Mouse (Mus musculus): Measurements from ENCODE around the gene Zbtb1. TPM values are rescaled to one million over a fixed set of nuclear protein-coding genes. Genes with fewer than 3 reads are reported as not detected.
A peak's percentile ranks its signal among the peaks of the same experiment; 100 is the strongest.

Gene Zbtb1
- polyA plus RNA-seq, 1 experiment from 2014 or later, result 8.2 TPM

DNA sequence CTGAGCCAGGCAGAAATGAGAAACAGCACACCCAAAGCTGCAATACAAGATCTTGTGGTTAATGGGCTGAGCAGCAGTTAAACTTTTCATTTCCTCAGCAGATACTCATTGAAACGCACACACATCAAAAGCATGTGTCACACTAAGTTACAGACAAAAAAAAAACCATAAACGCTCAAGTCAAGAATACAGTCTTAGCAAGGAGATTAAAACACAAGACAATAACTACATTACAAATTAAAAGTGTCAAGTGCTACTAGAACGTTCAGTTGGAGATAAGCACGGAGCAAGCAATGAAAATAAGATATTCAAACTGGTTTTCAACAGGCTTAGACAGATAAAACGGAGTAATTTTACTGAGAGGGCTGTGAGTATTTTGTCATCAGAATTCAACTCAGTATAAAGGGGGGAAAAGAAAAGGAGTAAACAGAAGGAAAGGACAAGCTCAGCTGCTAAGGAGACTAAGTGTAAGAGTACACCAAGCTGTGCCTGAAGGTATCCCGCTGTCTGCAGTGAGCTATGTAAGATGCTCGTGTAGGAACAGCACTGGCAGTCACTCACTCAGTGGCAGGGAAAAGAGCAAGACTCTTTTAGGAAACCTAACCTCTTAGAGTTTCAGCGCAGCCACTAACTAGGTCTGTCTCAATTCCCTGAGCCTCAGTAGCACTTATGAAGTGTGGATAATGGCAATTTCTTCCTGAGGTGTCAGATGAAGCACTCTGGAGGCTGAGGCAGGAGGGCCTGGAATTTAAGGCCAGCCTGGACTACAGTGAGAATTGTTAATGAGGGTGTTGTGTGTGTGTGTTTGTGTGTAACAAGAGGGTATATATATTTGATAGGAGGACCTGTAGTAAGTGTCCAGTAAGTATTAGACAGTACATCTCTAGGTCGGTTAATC, 8.4 kb upstream of the Zbtb1 start:
- H3K27ac ChIP-seq, result no peak overlapping the region
- no peak overlapping the region for H3K4me2 ChIP-seq (ENCODE audit: low read length)

DNA sequence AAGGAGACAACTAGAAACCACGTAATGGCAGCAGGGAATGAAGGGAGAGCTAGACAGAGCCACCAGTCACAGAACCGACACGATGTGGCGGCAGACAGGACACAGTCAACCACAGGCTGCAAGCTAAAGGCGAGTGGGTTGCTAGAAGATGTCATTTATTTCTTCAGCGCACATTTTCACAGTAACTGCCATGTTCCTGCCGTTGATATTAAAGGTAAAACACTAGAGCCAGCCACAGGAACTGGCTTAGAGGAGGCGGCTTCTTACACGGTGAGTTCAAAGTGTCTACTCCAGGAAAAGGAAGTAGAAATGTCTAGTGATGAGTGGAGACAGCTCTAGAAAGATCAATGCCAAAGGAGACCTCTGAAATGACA, 7.8 kb upstream of the Zbtb1 start:
- H3K9ac ChIP-seq (ENCODE audit: low read depth, low read length), result no peak overlapping the region
- H3K36me3 ChIP-seq (ENCODE audit: insufficient read depth, low read length), result no peaks in the 10 kb centered on the region
- H3K9me3 ChIP-seq (replicated peaks; ENCODE audit: low read length), result no peaks in the 10 kb centered on the region
- no peak overlapping the region for H3K4me2 ChIP-seq (ENCODE audit: low read length)
- WGBS, result 80% methylated on average over 9 of the region's 9 CpGs
- H3K27me3 ChIP-seq (ENCODE audit: insufficient read depth, low read length), result no peaks in the 10 kb centered on the region
- TF ChIP-seq CTCF (IDR thresholded peaks at IDR 0.05; ENCODE audit: low read depth), result no peak
- no peak overlapping the region for H3K4me3 ChIP-seq (replicated peaks; ENCODE audit: low read depth, low read length)
- H3K4me1 ChIP-seq (replicated peaks; ENCODE audit: insufficient read depth, low read length), result peaks cover 4% of the 10 kb centered on the region; the same call in 1 of the 2 replicates
- no peak for DNase-seq (ENCODE audit: low spot score)
- no peak overlapping the region for H3K27ac ChIP-seq
- no peak for ATAC-seq (replicated peaks; ENCODE audit: low FRiP score, low read depth)

More for the DNA sequence above, 8.4 kb upstream of the Zbtb1 start:
- ATAC-seq (replicated peaks; ENCODE audit: low FRiP score, low read depth) (no peak), DNase-seq (ENCODE audit: low spot score) (peak; percentile 53)
- no peak overlapping the region for H3K9ac ChIP-seq (ENCODE audit: low read depth, low read length)
- no peaks in the 10 kb centered on the region for H3K36me3 ChIP-seq (ENCODE audit: insufficient read depth, low read length)
- no peak overlapping the region for H3K4me3 ChIP-seq (replicated peaks; ENCODE audit: low read depth, low read length)
- TF ChIP-seq CTCF (IDR thresholded peaks at IDR 0.05; ENCODE audit: low read depth), result no peak
- 45% methylated on average over 9 of the region's 9 CpGs for WGBS
- H3K27me3 ChIP-seq (ENCODE audit: insufficient read depth, low read length), result no peaks in the 10 kb centered on the region
- H3K9me3 ChIP-seq (replicated peaks; ENCODE audit: low read length), result no peaks in the 10 kb centered on the region
- no peaks in the 10 kb centered on the region for H3K4me1 ChIP-seq (replicated peaks; ENCODE audit: insufficient read depth, low read length)

DNA sequence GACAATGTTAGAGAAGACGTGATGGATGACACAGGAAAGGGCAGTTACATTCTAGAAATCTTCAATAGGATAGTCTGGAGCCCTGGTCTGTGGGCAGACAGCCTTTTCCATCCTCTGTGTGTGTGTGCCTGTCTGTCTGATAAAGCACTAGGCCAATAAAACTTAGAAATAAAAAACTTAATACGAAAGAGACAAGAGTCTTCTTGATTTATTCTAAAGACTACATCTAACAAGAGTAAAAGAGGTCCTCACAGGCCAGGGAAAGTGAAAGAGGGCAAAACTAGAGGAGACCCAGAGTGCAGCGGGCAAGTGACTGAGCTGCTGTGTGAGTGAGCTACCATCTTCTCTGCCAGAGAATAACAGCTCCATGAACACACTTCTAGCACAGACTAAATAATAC, 3.8 kb upstream of the Zbtb1 start:
- no peak for TF ChIP-seq CTCF (IDR thresholded peaks at IDR 0.05; ENCODE audit: low read depth)
- Histone ChIP-seq H3K9me3 (replicated peaks; ENCODE audit: low read length) (no peaks in the 10 kb centered on the region), H3K9ac (ENCODE audit: low read depth, low read length) (no peak overlapping the region), H3K4me2 (ENCODE audit: low read length) (no peak overlapping the region), H3K27me3 (ENCODE audit: insufficient read depth, low read length) (no peaks in the 10 kb centered on the region), H3K36me3 (ENCODE audit: insufficient read depth, low read length) (no peaks in the 10 kb centered on the region), H3K4me1 (replicated peaks; ENCODE audit: insufficient read depth, low read length) (peaks cover 16% of the 10 kb centered on the region; the same call in 1 of the 2 replicates), H3K27ac (no peak overlapping the region), H3K4me3 (replicated peaks; ENCODE audit: low read depth, low read length) (no peak overlapping the region)
- WGBS, result 74% methylated on average over 3 of the region's 3 CpGs
- no peak for ATAC-seq (replicated peaks; ENCODE audit: low FRiP score, low read depth)
- DNase-seq (ENCODE audit: low spot score), result no peak

- WGBS, result 12% methylated on average over 14 of the region's 14 CpGs
- H3K9me3 ChIP-seq (replicated peaks; ENCODE audit: low read length), result no peaks in the 10 kb centered on the region
- H3K27ac ChIP-seq, result peak overlapping the region; percentile 54
- peak overlapping the region; percentile 2; the same call in 1 of the 2 replicates for H3K4me3 ChIP-seq (replicated peaks; ENCODE audit: low read depth, low read length)
- peak overlapping the region; percentile 71 for H3K4me2 ChIP-seq (ENCODE audit: low read length)
- ATAC-seq (replicated peaks; ENCODE audit: low FRiP score, low read depth) (no peak), DNase-seq (ENCODE audit: low spot score) (peak; percentile 71)
- no peak for TF ChIP-seq CTCF (IDR thresholded peaks at IDR 0.05; ENCODE audit: low read depth)
- no peak overlapping the region for H3K9ac ChIP-seq (ENCODE audit: low read depth, low read length)
- H3K36me3 ChIP-seq (ENCODE audit: insufficient read depth, low read length), result no peaks in the 10 kb centered on the region
- peaks cover 23% of the 10 kb centered on the region for H3K4me1 ChIP-seq (replicated peaks; ENCODE audit: insufficient read depth, low read length)
- H3K27me3 ChIP-seq (ENCODE audit: insufficient read depth, low read length), result no peaks in the 10 kb centered on the region
Observed at GRCm38 (mm10) chr12:76367096-76367995, 2.7 kb upstream of the Zbtb1 start.

DNA sequence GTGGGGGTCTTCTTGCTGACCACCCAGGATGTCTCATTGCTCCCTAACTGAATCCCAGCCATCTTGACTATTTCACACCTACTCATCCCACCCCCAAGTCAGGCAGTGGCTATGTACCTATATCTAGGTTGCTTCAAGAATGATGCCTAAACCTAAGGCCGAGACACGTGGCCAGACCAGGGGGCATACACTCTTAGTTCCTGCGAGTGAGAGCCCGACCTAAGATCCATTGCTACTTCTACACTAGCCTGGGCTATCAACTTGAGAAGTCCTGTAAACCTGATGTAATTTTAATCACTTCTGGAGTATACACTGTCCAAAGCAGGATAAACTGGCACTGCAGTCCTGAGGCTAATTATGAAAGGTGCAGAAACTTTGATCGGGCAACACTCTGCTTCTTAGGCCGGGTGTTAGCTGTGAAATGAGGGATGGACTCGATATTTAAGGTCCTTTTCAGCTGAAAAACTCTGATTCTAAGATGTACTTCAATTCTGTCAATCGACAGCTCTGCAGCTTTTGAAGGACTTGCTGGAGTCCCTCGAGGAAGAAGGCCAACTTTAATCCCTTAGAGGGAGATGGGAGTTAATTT, 1.8 kb upstream of the Zbtb1 start:
- peak overlapping the region; percentile 95 for H3K4me3 ChIP-seq (replicated peaks; ENCODE audit: low read depth, low read length)
- H3K9ac ChIP-seq (ENCODE audit: low read depth, low read length), result peak overlapping the region; percentile 99
- no peaks in the 10 kb centered on the region for H3K27me3 ChIP-seq (ENCODE audit: insufficient read depth, low read length)
- DNase-seq (ENCODE audit: low spot score) (no peak), ATAC-seq (replicated peaks; ENCODE audit: low FRiP score, low read depth) (no peak)
- no peaks in the 10 kb centered on the region for H3K36me3 ChIP-seq (ENCODE audit: insufficient read depth, low read length)
- H3K9me3 ChIP-seq (replicated peaks; ENCODE audit: low read length), result no peaks in the 10 kb centered on the region
- H3K4me2 ChIP-seq (ENCODE audit: low read length), result peak overlapping the region; percentile 71
- H3K4me1 ChIP-seq (replicated peaks; ENCODE audit: insufficient read depth, low read length), result peaks cover 24% of the 10 kb centered on the region
- H3K27ac ChIP-seq, result no peak overlapping the region
- 10% methylated on average over 9 of the region's 9 CpGs for WGBS
- no peak for TF ChIP-seq CTCF (IDR thresholded peaks at IDR 0.05; ENCODE audit: low read depth)

DNA sequence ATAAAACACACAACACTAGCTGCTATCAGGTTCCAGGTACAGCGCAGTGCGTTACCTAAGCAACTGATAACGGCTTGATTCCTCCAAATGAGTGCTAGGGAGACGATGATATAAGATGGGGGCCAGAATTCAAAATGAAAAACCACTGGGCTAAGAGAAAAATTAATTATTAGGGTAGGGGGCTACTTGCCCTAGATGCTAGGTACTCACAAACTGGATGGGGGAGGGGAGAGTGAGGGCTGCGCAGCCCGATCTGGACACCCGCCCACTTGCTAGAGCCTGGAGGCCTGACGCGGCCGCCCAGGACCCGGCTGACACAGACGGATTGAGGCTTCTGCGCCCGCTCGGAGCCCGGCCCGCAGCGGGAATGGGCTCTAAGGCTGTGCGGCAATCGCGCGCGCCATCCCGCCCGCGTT, 1.3 kb upstream of the Zbtb1 start:
- peak overlapping the region; percentile 95 for H3K4me3 ChIP-seq (replicated peaks; ENCODE audit: low read depth, low read length)
- H3K36me3 ChIP-seq (ENCODE audit: insufficient read depth, low read length), result no peaks in the 10 kb centered on the region
- H3K9me3 ChIP-seq (replicated peaks; ENCODE audit: low read length), result no peaks in the 10 kb centered on the region
- peak overlapping the region; percentile 99 for H3K9ac ChIP-seq (ENCODE audit: low read depth, low read length)
- H3K27ac ChIP-seq, result peak overlapping the region; percentile 100
- no peak for TF ChIP-seq CTCF (IDR thresholded peaks at IDR 0.05; ENCODE audit: low read depth)
- H3K4me2 ChIP-seq (ENCODE audit: low read length), result peak overlapping the region; percentile 71
- H3K4me1 ChIP-seq (replicated peaks; ENCODE audit: insufficient read depth, low read length), result peaks cover 24% of the 10 kb centered on the region
- WGBS, result 1% methylated on average over 26 of the region's 26 CpGs
- ATAC-seq (replicated peaks; ENCODE audit: low FRiP score, low read depth) (peak; percentile 12), DNase-seq (ENCODE audit: low spot score) (peak; percentile 66)
- H3K27me3 ChIP-seq (ENCODE audit: insufficient read depth, low read length), result no peaks in the 10 kb centered on the region
